Mouse (Mus musculus): ENCODE results near the gene Cyp51.

DNA sequence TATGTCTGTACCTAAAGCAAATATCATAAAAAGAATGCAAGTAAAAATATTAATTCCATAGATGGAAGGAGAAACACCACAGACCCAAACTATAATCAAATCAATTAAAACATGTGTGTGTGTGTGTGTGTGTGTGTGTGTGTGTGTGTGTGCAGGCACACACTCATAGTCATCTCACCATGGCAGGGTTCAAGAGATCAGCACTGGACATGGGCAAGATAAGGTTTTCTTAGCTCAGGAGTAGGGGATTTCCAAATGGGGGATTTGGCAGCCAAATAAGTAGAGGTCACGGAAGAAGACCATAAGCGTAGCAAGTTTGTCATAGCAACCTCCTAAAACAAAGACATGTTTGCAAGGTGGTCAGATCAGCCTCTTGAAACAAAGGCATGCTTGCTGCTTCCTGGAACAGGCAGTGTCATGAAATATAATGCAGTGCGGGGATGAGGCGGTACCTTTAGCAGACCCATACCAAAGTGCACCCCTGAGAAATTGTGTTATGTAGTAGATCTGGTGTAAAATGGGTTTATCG is 8.1 kb upstream of the Cyp51 start:
- no peak for TF ChIP-seq POLR2A (IDR thresholded peaks at IDR 0.05; ENCODE audit: insufficient read length, low read depth)
- no peak for TF ChIP-seq MYOG (IDR thresholded peaks at IDR 0.05; ENCODE audit: control insufficient read depth in 1 of 3, insufficient read depth in 1 of 3, insufficient read length in 2 of 3, low read depth in 2 of 3)
- TF ChIP-seq USF1 (IDR thresholded peaks at IDR 0.05; ENCODE audit: low read depth), result no peak
- no peak for TF ChIP-seq MAX (IDR thresholded peaks at IDR 0.05; ENCODE audit: low read depth)
- no peak for TF ChIP-seq CEBPB (IDR thresholded peaks at IDR 0.05; ENCODE audit: insufficient read depth, poor library complexity, severe bottlenecking)
- TF ChIP-seq SRF (IDR thresholded peaks at IDR 0.05; ENCODE audit: control insufficient read depth, insufficient read length, low read depth), result no peak
